In the genomic region with DNA sequence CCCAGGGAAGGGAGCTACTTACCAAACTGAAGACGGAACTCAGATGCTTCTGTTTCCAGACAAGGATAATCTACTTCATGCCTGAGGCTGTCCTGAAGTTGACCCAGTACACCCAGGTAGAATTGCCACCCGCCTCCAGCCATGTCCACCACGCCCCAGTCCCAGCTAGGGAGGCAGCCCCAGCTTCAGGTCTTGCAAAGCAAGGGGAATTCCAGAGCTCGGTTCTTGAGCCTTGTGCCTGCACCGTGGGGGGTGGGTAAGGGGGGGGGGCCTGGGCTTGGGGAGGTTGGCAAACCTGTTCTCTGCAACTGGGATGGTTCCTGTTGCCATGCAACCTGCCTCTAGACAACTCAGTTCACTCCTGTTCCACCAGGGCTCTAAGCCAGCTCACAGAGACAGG, we compare ENCODE assay signal across 16 mouse cellular contexts. TPM values are rescaled to one million over a fixed set of nuclear protein-coding genes. Genes with fewer than 3 reads are reported as not detected.
DNase-seq lines count a peak whose midpoint lies in the region; ATAC-seq lines count a peak whose summit lies in the region.
"Had no signal": no experiment of that assay in that cellular context is flagged by ENCODE, and none has a peak within 500 bp of the region (broad histone marks: within the 10 kb centered on the region; RNA-seq: fewer than 3 reads in every experiment).

No protein-coding gene starts in this region.

- H3K9ac ChIP-seq in kidney, embryonic 16.5 days (replicated peaks; ENCODE audit: low read length), result no peak overlapping the region
- peak overlapping the region; percentile 35; the same call in 1 of the 2 replicates for H3K9ac ChIP-seq in neural tube, embryonic 11.5 days (ENCODE audit: low read length)
- H3K9ac ChIP-seq in limb, embryonic 13.5 days, result no peak overlapping the region
- peak overlapping the region; percentile 13; the same call in 1 of the 2 replicates for H3K9ac ChIP-seq in stomach, embryonic 16.5 days (ENCODE audit: low read length)
- H3K9ac ChIP-seq: heart, embryonic 15.5 days; midbrain, embryonic 12.5 days had no signal

- whole genome bisulfite sequencing in kidney, embryonic 16.5 days, result 26% methylated on average over 5 of the region's 5 CpGs
- 19% methylated on average over 5 of the region's 5 CpGs for WGBS in neural tube, embryonic 11.5 days
- WGBS in limb, embryonic 13.5 days, result 23% methylated on average over 5 of the region's 5 CpGs
- WGBS in stomach, embryonic 16.5 days, result 29% methylated on average over 5 of the region's 5 CpGs

- peaks cover 67% of the 10 kb centered on the region for H3K4me1 ChIP-seq in kidney, embryonic 16.5 days (ENCODE audit: insufficient read depth, low read length)
- peaks cover 26% of the 10 kb centered on the region for H3K4me1 ChIP-seq in neural tube, embryonic 11.5 days (ENCODE audit: control insufficient read depth, insufficient read depth, low read length)
- peaks cover 52% of the 10 kb centered on the region for H3K4me1 ChIP-seq in limb, embryonic 13.5 days
- H3K4me1 ChIP-seq in stomach, embryonic 16.5 days (ENCODE audit: control insufficient read depth, insufficient read depth, low read length), result peaks cover 42% of the 10 kb centered on the region

- peak overlapping the region; percentile 94 for H3K4me2 ChIP-seq in kidney, embryonic 16.5 days (replicated peaks; ENCODE audit: low read depth, low read length)
- H3K4me2 ChIP-seq in neural tube, embryonic 11.5 days (ENCODE audit: low read depth), result peak overlapping the region; percentile 85
- H3K4me2 ChIP-seq in limb, embryonic 13.5 days (replicated peaks), result peak overlapping the region; percentile 92
- peak overlapping the region; percentile 86 for H3K4me2 ChIP-seq in stomach, embryonic 16.5 days (ENCODE audit: low read depth, low read length)

- DNase-seq in kidney, adult 11 months, result no peak
- DNase-seq in neural tube, embryonic 11.5 days (ENCODE audit: low spot score), result no peak
- DNase-seq in neural tube, embryonic 10.5 days (ENCODE audit: extremely low spot score, low spot score), result no peak
- no peak for DNase-seq in ovary, adult 18-20 months (ENCODE audit: low spot score)
- no peak for DNase-seq in left cerebral cortex, adult 9 months (ENCODE audit: low spot score in 2 of 2)
- DNase-seq: adrenal gland, adult 8-10 months; cerebellum, adult 9-10 months; embryo, embryonic 11 days; gastrocnemius, postnatal 36 days; kidney, postnatal 36 days; right cerebral cortex, postnatal 25 days had no signal

- H3K27me3 ChIP-seq in kidney, embryonic 16.5 days (ENCODE audit: insufficient read depth, low read length), result peaks cover 60% of the 10 kb centered on the region
- H3K27me3 ChIP-seq in neural tube, embryonic 11.5 days (ENCODE audit: control insufficient read depth, insufficient read depth, low read length), result peaks cover 42% of the 10 kb centered on the region
- H3K27me3 ChIP-seq in limb, embryonic 13.5 days, result peaks cover 99% of the 10 kb centered on the region
- peaks cover 33% of the 10 kb centered on the region for H3K27me3 ChIP-seq in stomach, embryonic 16.5 days (ENCODE audit: control insufficient read depth, insufficient read depth, low read length)

- H3K9me3 ChIP-seq in kidney, embryonic 16.5 days (ENCODE audit: low read length), result no peaks in the 10 kb centered on the region
- H3K9me3 ChIP-seq in neural tube, embryonic 11.5 days (ENCODE audit: control insufficient read depth, low read length), result no peaks in the 10 kb centered on the region
- H3K9me3 ChIP-seq in limb, embryonic 13.5 days, result no peaks in the 10 kb centered on the region
- H3K9me3 ChIP-seq in stomach, embryonic 16.5 days (replicated peaks; ENCODE audit: control insufficient read depth, low read length), result no peaks in the 10 kb centered on the region
- H3K9me3 ChIP-seq: heart, embryonic 15.5 days; midbrain, embryonic 12.5 days had no signal

- H3K4me3 ChIP-seq in kidney, embryonic 16.5 days (ENCODE audit: low read length), result peak overlapping the region; percentile 67
- peak overlapping the region; percentile 75 for H3K4me3 ChIP-seq in neural tube, embryonic 11.5 days (ENCODE audit: low read depth, low read length)
- H3K4me3 ChIP-seq in limb, embryonic 13.5 days, result no peak overlapping the region
- peak overlapping the region; percentile 61 for H3K4me3 ChIP-seq in stomach, embryonic 16.5 days (replicated peaks; ENCODE audit: low read length)

- no peak for ATAC-seq in kidney, embryonic 16.5 days (ENCODE audit: low FRiP score, low TSS enrichment)
- ATAC-seq in neural tube, embryonic 11.5 days (ENCODE audit: insufficient read depth, low FRiP score, low TSS enrichment), result no peak
- ATAC-seq in limb, embryonic 13.5 days (ENCODE audit: low FRiP score, low read depth), result no peak
- ATAC-seq in stomach, embryonic 16.5 days (ENCODE audit: insufficient read depth, low FRiP score), result no peak

- no peaks in the 10 kb centered on the region for H3K36me3 ChIP-seq in kidney, embryonic 16.5 days (ENCODE audit: insufficient read depth, low read length)
- H3K36me3 ChIP-seq in neural tube, embryonic 11.5 days (ENCODE audit: control insufficient read depth, insufficient read depth, low read length), result no peaks in the 10 kb centered on the region
- no peaks in the 10 kb centered on the region for H3K36me3 ChIP-seq in limb, embryonic 13.5 days
- no peaks in the 10 kb centered on the region for H3K36me3 ChIP-seq in stomach, embryonic 16.5 days (ENCODE audit: control insufficient read depth, insufficient read depth, low read length)
- H3K36me3 ChIP-seq: heart, embryonic 15.5 days; midbrain, embryonic 12.5 days had no signal

- H3K27ac ChIP-seq in kidney, embryonic 16.5 days (ENCODE audit: low read length), result peak overlapping the region; percentile 10; the same call in 1 of the 2 replicates
- H3K27ac ChIP-seq in neural tube, embryonic 11.5 days (ENCODE audit: low read depth, low read length), result no peak overlapping the region
- no peak overlapping the region for H3K27ac ChIP-seq in limb, embryonic 13.5 days
- H3K27ac ChIP-seq in stomach, embryonic 16.5 days (ENCODE audit: low read length), result peak overlapping the region; percentile 35; the same call in 1 of the 2 replicates
- H3K27ac ChIP-seq: heart, embryonic 15.5 days; midbrain, embryonic 12.5 days had no signal

RNA-seq across cellular contexts. Expression of gene Wnt4, which starts 2.1 kb away (rescaled TPM):
- polyA plus RNA-seq in kidney, embryonic 16.5 days (2015; fragmentation: Nextera tagmentation; extraction: Ambion mirVana), result 7.9 and 10.8 TPM in 2 replicates
- 17.7 and 17.8 TPM in 2 replicates for polyA plus RNA-seq in neural tube, embryonic 11.5 days (2014; fragmentation: Nextera tagmentation; extraction: Ambion mirVana)
- 5.1 and 5.3 TPM in 2 replicates for polyA plus RNA-seq in limb, embryonic 13.5 days (2015; fragmentation: Nextera tagmentation; extraction: Ambion mirVana)
- 8.7 and 13.7 TPM in 2 replicates for polyA plus RNA-seq in stomach, embryonic 16.5 days (2015; fragmentation: Nextera tagmentation; extraction: Ambion mirVana)

Comparison
In these comparisons a context has a peak if more than half of its experiments do, and no peak if none do; other contexts are left out.
1. H3K27ac ChIP-seq: peak in kidney, embryonic 16.5 days (single experiment) and stomach, embryonic 16.5 days (single experiment); none in neural tube, embryonic 11.5 days (single experiment) and limb, embryonic 13.5 days (single experiment).
2. H3K9ac ChIP-seq: peak in neural tube, embryonic 11.5 days (single experiment) and stomach, embryonic 16.5 days (single experiment); none in kidney, embryonic 16.5 days (single experiment) and limb, embryonic 13.5 days (single experiment).
3. Peak in every context shown above with its lines, with median percentiles within 50 percentile points of each other: H3K4me2 ChIP-seq.